Mouse (Mus musculus): ENCODE data around the gene Ppa2. TPM values are rescaled to one million over a fixed set of nuclear protein-coding genes. Genes with fewer than 3 reads are reported as not detected.

Ppa2 gene
- total RNA-seq, 2 experiments from 2014 or later: 47.9 to 50.3 TPM

DNA sequence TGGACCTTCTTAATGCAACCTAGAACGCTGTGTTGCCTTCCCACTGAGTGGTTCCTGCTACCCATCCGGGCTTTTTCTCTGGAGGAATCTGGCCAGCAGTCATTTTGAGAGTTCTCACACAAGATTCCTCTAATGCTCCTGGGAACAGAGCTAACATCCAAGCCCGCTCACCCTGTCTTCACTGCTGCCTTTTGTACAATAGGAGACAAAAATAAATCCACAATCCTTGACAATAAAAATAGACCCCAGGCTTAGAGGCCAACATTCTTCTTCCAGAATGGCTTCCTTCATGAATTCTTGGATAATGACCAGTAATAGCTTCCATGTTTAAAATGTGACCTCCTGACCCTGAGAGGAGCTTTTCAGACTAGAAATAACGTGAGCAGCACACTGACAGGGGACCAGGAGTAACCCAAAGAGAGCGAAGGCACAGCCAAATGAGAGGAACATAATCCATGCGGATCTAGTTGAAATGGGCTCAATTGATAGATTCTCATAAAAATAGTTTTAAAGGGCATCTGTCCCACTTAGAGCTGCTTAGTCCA, 74.3 kb downstream of the Ppa2 start:
- no peak for DNase-seq (ENCODE audit: low spot score in 2 of 2)

- DNase-seq (ENCODE audit: low spot score in 2 of 2): no peak
These were observed 77.4 kb downstream of the Ppa2 start for GRCm38 (mm10) chr3:133387283-133387682.

GRCm38 (mm10) chr3:133389803-133390387, 80.0 kb downstream of the Ppa2 start:
- DNase-seq (ENCODE audit: low spot score in 2 of 2): no peak

DNA sequence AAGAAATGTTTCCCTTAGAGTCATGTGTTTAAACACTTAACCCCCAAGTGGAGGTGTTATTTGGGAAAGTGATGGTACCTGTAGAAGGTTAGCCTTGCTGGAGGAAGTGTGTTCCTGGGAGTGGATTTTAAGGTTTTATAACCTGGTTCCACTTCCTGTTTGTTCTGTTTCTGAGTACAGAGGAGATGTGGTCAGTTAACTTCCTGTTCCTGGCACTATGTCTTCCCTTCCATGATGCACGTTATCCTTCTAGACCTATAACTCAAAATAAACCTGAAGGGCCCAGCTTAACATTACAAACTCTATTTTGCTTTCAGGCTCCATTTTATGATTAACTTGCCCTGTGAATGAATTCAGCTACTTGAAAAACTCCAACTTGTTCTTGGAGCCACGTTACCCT, 84.6 kb downstream of the Ppa2 start:
- no peak for DNase-seq (ENCODE audit: low spot score in 2 of 2)

DNA sequence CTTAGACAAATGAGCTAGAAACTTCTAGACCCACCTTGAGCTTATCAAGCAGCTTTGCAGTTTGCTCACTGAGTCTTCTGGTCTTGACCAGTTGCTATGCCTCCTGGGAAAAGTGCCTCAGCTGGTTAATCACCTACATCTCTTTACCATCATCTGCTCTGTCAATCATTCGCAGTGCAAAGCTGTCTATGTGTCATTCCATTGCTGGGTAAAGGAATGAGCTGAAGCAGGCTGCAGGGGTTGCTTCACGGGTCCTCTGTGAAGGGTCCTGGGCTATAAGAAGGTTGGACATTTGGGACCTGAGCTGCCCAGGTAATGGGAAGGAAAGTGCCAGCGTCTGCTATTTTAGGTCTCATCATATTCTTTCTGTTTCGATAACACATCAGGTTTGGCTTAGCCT, 93.9 kb downstream of the Ppa2 start:
- no peak for DNase-seq (ENCODE audit: low spot score in 2 of 2)

GRCm38 (mm10) chr3:133405636-133406035, 95.7 kb downstream of the Ppa2 start:
- DNase-seq (ENCODE audit: low spot score in 2 of 2): no peak

- DNase-seq (ENCODE audit: low spot score in 2 of 2): no peak
These were observed 96.3 kb downstream of the Ppa2 start for GRCm38 (mm10) chr3:133406248-133406647.

DNA sequence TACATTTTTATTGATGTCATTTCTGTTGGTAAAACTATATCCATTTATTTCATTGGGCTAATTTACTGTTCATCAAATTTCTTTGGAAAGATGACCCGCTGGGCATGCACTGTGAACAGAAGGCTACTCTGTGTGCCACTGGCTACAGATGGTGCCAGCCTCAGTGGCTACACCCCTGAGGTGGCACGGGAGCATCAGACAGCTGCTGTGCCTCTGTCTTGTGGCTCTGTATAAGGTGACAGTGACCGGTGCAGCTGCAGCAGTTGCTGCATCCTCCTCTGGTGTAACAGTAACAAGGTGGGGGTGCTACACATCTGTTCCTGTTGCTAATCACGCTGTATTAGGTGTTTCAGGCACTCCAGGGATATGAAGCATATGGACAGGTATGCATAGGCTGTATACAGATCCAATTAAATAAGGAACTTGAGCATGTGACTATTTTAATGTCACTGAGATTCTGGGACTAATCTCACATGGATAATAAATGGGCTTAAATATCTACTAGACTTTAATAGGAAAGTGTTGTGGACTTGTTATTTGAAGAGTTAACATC, 101.3 kb downstream of the Ppa2 start:
- DNase-seq (ENCODE audit: low spot score in 2 of 2): no peak

GRCm38 (mm10) chr3:133411768-133412167, 101.9 kb downstream of the Ppa2 start:
- no peak for DNase-seq (ENCODE audit: low spot score in 2 of 2)

- DNase-seq (ENCODE audit: low spot score in 2 of 2): no peak
These were observed 104.8 kb downstream of the Ppa2 start for GRCm38 (mm10) chr3:133414747-133415146.

- DNase-seq (ENCODE audit: low spot score in 2 of 2): no peak
These were observed 113.2 kb downstream of the Ppa2 start for GRCm38 (mm10) chr3:133423073-133423472.

Other genes starting within 250 kb of the Ppa2 start
- gene Ints12, start 218.3 kb upstream of the Ppa2 start, total RNA-seq (2021): 10 to 100 TPM; 10.6 to 12.3 TPM
- gene Gstcd, start 218.1 kb upstream of the Ppa2 start, total RNA-seq (2021): 1 to 10 TPM; 7.6 to 8.2 TPM
- not detected for gene Arhgef38, start 75.2 kb upstream of the Ppa2 start, total RNA-seq (2021)
- 10 to 100 TPM; 49.2 to 49.7 TPM for gene Tet2, start 235.0 kb downstream of the Ppa2 start, total RNA-seq (2021)

All from layer of hippocampus, postnatal 14 days (tissue).